Mouse (Mus musculus): ENCODE results near the gene Agfg1. TPM values are rescaled to one million over a fixed set of nuclear protein-coding genes. Genes with fewer than 3 reads are reported as not detected.

Agfg1 gene
- polyA plus RNA-seq, 1 experiment from 2014 or later: 40.4 TPM

- DNase-seq (ENCODE audit: low spot score) (no peak), ATAC-seq (no peak)
- 0 out of 2 replicates have a peak, but pooled peaks cover 4% of the 10 kb centered on the region for H3K36me3 ChIP-seq (ENCODE audit: control insufficient read depth, insufficient read depth, low read length)
- no peaks in the 10 kb centered on the region for H3K9me3 ChIP-seq (replicated peaks; ENCODE audit: control insufficient read depth, low read length)
- no peak overlapping the region for H3K4me3 ChIP-seq (ENCODE audit: low read depth, low read length)
- no peak overlapping the region for H3K9ac ChIP-seq (ENCODE audit: low read length)
- 87% methylated on average over 5 of the region's 5 CpGs for whole genome bisulfite sequencing
- H3K4me1 ChIP-seq (ENCODE audit: control insufficient read depth, insufficient read depth, low read length): no peaks in the 10 kb centered on the region
- no peak overlapping the region for H3K4me2 ChIP-seq (ENCODE audit: low read length)
- no peaks in the 10 kb centered on the region for H3K27me3 ChIP-seq (replicated peaks; ENCODE audit: control insufficient read depth, insufficient read depth, low read length)
- no peak overlapping the region for H3K27ac ChIP-seq (ENCODE audit: low read depth, low read length)
These were observed 16.4 kb downstream of the Agfg1 start for GRCm38 (mm10) chr1:82855729-82856128.

GRCm38 (mm10) chr1:82858236-82858635 is 19.0 kb downstream of the Agfg1 start:
- H3K4me3 ChIP-seq (ENCODE audit: low read depth, low read length): no peak overlapping the region
- peaks cover 16% of the 10 kb centered on the region; the same call in 1 of the 2 replicates for H3K36me3 ChIP-seq (ENCODE audit: control insufficient read depth, insufficient read depth, low read length)
- no peak for ATAC-seq
- no peak for DNase-seq (ENCODE audit: low spot score)
- no peaks in the 10 kb centered on the region for H3K9me3 ChIP-seq (replicated peaks; ENCODE audit: control insufficient read depth, low read length)
- H3K27ac ChIP-seq (ENCODE audit: low read depth, low read length): no peak overlapping the region
- H3K4me2 ChIP-seq (ENCODE audit: low read length): no peak overlapping the region
- no peaks in the 10 kb centered on the region for H3K4me1 ChIP-seq (ENCODE audit: control insufficient read depth, insufficient read depth, low read length)
- H3K9ac ChIP-seq (ENCODE audit: low read length): no peak overlapping the region
- no peaks in the 10 kb centered on the region for H3K27me3 ChIP-seq (replicated peaks; ENCODE audit: control insufficient read depth, insufficient read depth, low read length)

- Histone ChIP-seq H3K4me2 (ENCODE audit: low read length) (no peak overlapping the region), H3K9ac (ENCODE audit: low read length) (no peak overlapping the region), H3K27me3 (replicated peaks; ENCODE audit: control insufficient read depth, insufficient read depth, low read length) (no peaks in the 10 kb centered on the region), H3K4me3 (ENCODE audit: low read depth, low read length) (no peak overlapping the region), H3K4me1 (ENCODE audit: control insufficient read depth, insufficient read depth, low read length) (no peaks in the 10 kb centered on the region), H3K27ac (ENCODE audit: low read depth, low read length) (no peak overlapping the region), H3K9me3 (replicated peaks; ENCODE audit: control insufficient read depth, low read length) (no peaks in the 10 kb centered on the region), H3K36me3 (ENCODE audit: control insufficient read depth, insufficient read depth, low read length) (peaks cover 16% of the 10 kb centered on the region; the same call in 1 of the 2 replicates)
- DNase-seq (ENCODE audit: low spot score) (no peak), ATAC-seq (no peak)
- WGBS: 96% methylated on average over 4 of the region's 4 CpGs
These were observed 21.1 kb downstream of the Agfg1 start for GRCm38 (mm10) chr1:82860391-82860790.

GRCm38 (mm10) chr1:82870202-82870601 is 30.9 kb downstream of the Agfg1 start:
- ATAC-seq (no peak), DNase-seq (ENCODE audit: low spot score) (no peak)
- H3K9me3 ChIP-seq (replicated peaks; ENCODE audit: control insufficient read depth, low read length): no peaks in the 10 kb centered on the region
- H3K27ac ChIP-seq (ENCODE audit: low read depth, low read length): no peak overlapping the region
- no peak overlapping the region for H3K4me3 ChIP-seq (ENCODE audit: low read depth, low read length)
- H3K9ac ChIP-seq (ENCODE audit: low read length): no peak overlapping the region
- H3K36me3 ChIP-seq (ENCODE audit: control insufficient read depth, insufficient read depth, low read length): peaks cover 10% of the 10 kb centered on the region
- no peaks in the 10 kb centered on the region for H3K27me3 ChIP-seq (replicated peaks; ENCODE audit: control insufficient read depth, insufficient read depth, low read length)
- 91% methylated on average over 3 of the region's 3 CpGs for WGBS
- no peaks in the 10 kb centered on the region for H3K4me1 ChIP-seq (ENCODE audit: control insufficient read depth, insufficient read depth, low read length)
- H3K4me2 ChIP-seq (ENCODE audit: low read length): no peak overlapping the region

GRCm38 (mm10) chr1:82879172-82879571 is 39.9 kb downstream of the Agfg1 start:
- ATAC-seq: no peak
- no peak overlapping the region for H3K4me2 ChIP-seq (ENCODE audit: low read length)
- H3K27ac ChIP-seq (ENCODE audit: low read depth, low read length): no peak overlapping the region
- WGBS: 85% methylated on average over 2 of the region's 2 CpGs
- no peak overlapping the region for H3K9ac ChIP-seq (ENCODE audit: low read length)
- no peaks in the 10 kb centered on the region for H3K27me3 ChIP-seq (replicated peaks; ENCODE audit: control insufficient read depth, insufficient read depth, low read length)
- H3K4me1 ChIP-seq (ENCODE audit: control insufficient read depth, insufficient read depth, low read length): no peaks in the 10 kb centered on the region
- H3K4me3 ChIP-seq (ENCODE audit: low read depth, low read length): no peak overlapping the region
- H3K36me3 ChIP-seq (ENCODE audit: control insufficient read depth, insufficient read depth, low read length): peaks cover 39% of the 10 kb centered on the region
- DNase-seq (ENCODE audit: low spot score): no peak
- no peaks in the 10 kb centered on the region for H3K9me3 ChIP-seq (replicated peaks; ENCODE audit: control insufficient read depth, low read length)

- Histone ChIP-seq H3K4me3 (ENCODE audit: low read depth, low read length) (no peak overlapping the region), H3K27ac (ENCODE audit: low read depth, low read length) (no peak overlapping the region), H3K9ac (ENCODE audit: low read length) (no peak overlapping the region), H3K27me3 (replicated peaks; ENCODE audit: control insufficient read depth, insufficient read depth, low read length) (no peaks in the 10 kb centered on the region), H3K9me3 (replicated peaks; ENCODE audit: control insufficient read depth, low read length) (no peaks in the 10 kb centered on the region), H3K36me3 (ENCODE audit: control insufficient read depth, insufficient read depth, low read length) (peaks cover 45% of the 10 kb centered on the region), H3K4me2 (ENCODE audit: low read length) (no peak overlapping the region), H3K4me1 (ENCODE audit: control insufficient read depth, insufficient read depth, low read length) (no peaks in the 10 kb centered on the region)
- no peak for DNase-seq (ENCODE audit: low spot score)
- WGBS: 78% methylated on average over 8 of the region's 8 CpGs
- ATAC-seq: no peak
These were observed 40.9 kb downstream of the Agfg1 start for GRCm38 (mm10) chr1:82880196-82880595.

GRCm38 (mm10) chr1:82893269-82893668 is 54.0 kb downstream of the Agfg1 start:
- Histone ChIP-seq H3K27me3 (replicated peaks; ENCODE audit: control insufficient read depth, insufficient read depth, low read length) (no peaks in the 10 kb centered on the region), H3K9ac (ENCODE audit: low read length) (no peak overlapping the region), H3K36me3 (ENCODE audit: control insufficient read depth, insufficient read depth, low read length) (peaks cover 30% of the 10 kb centered on the region), H3K4me3 (ENCODE audit: low read depth, low read length) (no peak overlapping the region), H3K4me1 (ENCODE audit: control insufficient read depth, insufficient read depth, low read length) (no peaks in the 10 kb centered on the region), H3K27ac (ENCODE audit: low read depth, low read length) (no peak overlapping the region), H3K4me2 (ENCODE audit: low read length) (no peak overlapping the region), H3K9me3 (replicated peaks; ENCODE audit: control insufficient read depth, low read length) (no peaks in the 10 kb centered on the region)
- DNase-seq (ENCODE audit: low spot score) (no peak), ATAC-seq (no peak)
- 93% methylated on average over 7 of the region's 7 CpGs for WGBS

GRCm38 (mm10) chr1:82900567-82900966 is 61.3 kb downstream of the Agfg1 start:
- no peak for DNase-seq (ENCODE audit: low spot score)
- Histone ChIP-seq H3K27me3 (replicated peaks; ENCODE audit: control insufficient read depth, insufficient read depth, low read length) (no peaks in the 10 kb centered on the region), H3K36me3 (ENCODE audit: control insufficient read depth, insufficient read depth, low read length) (peaks cover 42% of the 10 kb centered on the region; the same call in 1 of the 2 replicates), H3K4me1 (ENCODE audit: control insufficient read depth, insufficient read depth, low read length) (no peaks in the 10 kb centered on the region), H3K4me2 (ENCODE audit: low read length) (no peak overlapping the region), H3K27ac (ENCODE audit: low read depth, low read length) (no peak overlapping the region), H3K4me3 (ENCODE audit: low read depth, low read length) (no peak overlapping the region), H3K9me3 (replicated peaks; ENCODE audit: control insufficient read depth, low read length) (no peaks in the 10 kb centered on the region), H3K9ac (ENCODE audit: low read length) (no peak overlapping the region)
- WGBS: 93% methylated on average over 1 of the region's 1 CpGs
- no peak for ATAC-seq

- 96% methylated on average over 3 of the region's 3 CpGs for WGBS
- DNase-seq (ENCODE audit: low spot score): no peak
- ATAC-seq: no peak
These were observed 61.9 kb downstream of the Agfg1 start for GRCm38 (mm10) chr1:82901201-82901600.

More at GRCm38 (mm10) chr1:82901201-82901600, 61.9 kb downstream of the Agfg1 start:
- no peak overlapping the region for H3K9ac ChIP-seq (ENCODE audit: low read length)
- H3K9me3 ChIP-seq (replicated peaks; ENCODE audit: control insufficient read depth, low read length): no peaks in the 10 kb centered on the region
- H3K4me2 ChIP-seq (ENCODE audit: low read length): no peak overlapping the region
- no peak overlapping the region for H3K4me3 ChIP-seq (ENCODE audit: low read depth, low read length)
- H3K4me1 ChIP-seq (ENCODE audit: control insufficient read depth, insufficient read depth, low read length): no peaks in the 10 kb centered on the region
- H3K36me3 ChIP-seq (ENCODE audit: control insufficient read depth, insufficient read depth, low read length): peaks cover 42% of the 10 kb centered on the region; the same call in 1 of the 2 replicates
- no peaks in the 10 kb centered on the region for H3K27me3 ChIP-seq (replicated peaks; ENCODE audit: control insufficient read depth, insufficient read depth, low read length)
- H3K27ac ChIP-seq (ENCODE audit: low read depth, low read length): no peak overlapping the region
